Mouse (Mus musculus): ENCODE data around the gene Nuak1. TPM values are rescaled to one million over a fixed set of nuclear protein-coding genes. Genes with fewer than 3 reads are reported as not detected.

The Nuak1 gene
- total RNA-seq, 4 experiments from 2014 or later: 10.1 to 13.6 (median 12.1) TPM

GRCm38 (mm10) chr10:84379366-84379765 is 61.0 kb downstream of the Nuak1 start:
- no peak for DNase-seq

DNA sequence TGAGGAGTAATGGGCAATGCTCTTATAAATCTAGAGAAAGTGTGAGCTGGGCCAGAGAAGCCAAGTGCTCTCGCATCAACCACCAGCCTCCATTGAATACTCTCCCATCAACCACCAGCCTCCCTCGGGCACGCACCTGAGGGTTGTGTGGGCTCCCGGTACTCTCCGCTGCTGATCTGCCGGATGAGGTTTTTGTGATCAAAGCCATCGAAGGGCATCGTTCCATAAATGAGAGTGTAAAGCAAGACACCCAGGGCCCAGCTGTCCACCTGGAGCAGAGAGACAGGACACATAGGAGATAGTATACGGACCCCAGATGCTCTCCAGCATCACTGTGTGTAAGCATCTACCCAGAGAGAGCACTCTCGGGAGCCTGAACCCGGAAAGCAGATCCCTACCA is 62.4 kb downstream of the Nuak1 start:
- no peak for DNase-seq

DNA sequence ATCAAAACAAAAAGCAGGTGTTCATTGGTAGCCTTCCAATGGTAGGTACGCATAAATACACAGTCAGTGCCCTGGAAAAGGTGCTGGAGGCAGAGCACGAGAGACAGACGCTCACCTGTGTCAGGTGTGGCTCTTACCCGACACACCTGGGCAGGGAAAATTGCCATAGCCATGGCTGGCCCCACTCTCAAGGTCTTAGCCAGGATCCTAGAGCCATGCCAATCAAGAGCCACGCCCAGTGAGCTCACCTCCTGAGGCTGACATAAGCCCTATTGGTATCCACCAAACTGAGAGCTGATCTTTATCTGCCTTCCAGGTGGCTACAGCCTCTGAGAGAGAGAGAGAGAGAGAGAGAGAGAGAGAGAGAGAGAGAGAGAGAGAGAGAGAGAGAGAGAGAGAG is 64.1 kb downstream of the Nuak1 start:
- DNase-seq: no peak

- no peak for DNase-seq
Observed at GRCm38 (mm10) chr10:84374996-84375395, 65.4 kb downstream of the Nuak1 start.

- no peak for DNase-seq
Observed at GRCm38 (mm10) chr10:84373476-84373875, 66.9 kb downstream of the Nuak1 start.

DNA sequence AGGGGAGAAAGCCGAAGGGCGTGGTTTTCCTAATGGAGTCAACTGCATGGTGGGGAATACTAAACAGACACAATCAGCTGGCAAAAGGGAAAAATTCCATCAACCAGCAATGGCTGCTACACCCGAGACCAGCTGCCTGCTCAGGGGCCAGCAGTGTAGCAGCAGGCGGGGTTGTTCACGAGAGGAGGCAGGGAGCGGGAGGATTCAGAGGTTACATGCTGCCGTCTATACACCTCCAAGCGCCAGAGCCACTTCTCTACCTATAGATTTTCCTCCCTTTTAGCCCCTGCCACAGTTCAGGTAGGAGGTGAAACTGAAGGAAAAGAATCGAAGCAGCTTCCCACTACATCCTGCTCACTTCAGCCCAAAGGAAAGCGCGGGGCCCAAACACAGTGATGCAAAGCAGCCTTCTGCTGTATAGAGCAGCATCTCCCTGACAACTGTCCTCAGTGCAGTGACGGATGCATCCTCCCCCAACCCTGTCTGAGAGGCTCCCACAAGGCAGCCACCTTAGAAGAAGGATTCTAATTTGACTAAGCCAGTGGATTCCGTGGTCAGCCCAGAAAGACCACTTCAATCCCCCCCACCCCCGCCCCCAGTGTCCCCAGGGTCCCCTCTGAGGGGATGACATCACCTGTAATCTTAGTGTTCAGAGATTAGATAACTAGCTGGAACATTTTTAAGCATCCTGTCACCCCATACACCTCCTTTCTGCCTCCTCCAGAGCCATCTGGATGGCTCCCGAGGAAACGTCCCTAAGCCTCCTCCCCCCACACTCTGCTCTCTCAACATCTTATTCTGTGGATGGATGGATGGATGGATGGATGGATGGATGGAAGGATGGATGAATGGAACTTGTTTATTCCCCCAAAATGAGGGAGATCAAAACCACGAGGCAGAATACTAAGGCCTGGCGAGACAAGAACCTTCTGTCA is 68.0 kb downstream of the Nuak1 start:
- no peak for DNase-seq

DNA sequence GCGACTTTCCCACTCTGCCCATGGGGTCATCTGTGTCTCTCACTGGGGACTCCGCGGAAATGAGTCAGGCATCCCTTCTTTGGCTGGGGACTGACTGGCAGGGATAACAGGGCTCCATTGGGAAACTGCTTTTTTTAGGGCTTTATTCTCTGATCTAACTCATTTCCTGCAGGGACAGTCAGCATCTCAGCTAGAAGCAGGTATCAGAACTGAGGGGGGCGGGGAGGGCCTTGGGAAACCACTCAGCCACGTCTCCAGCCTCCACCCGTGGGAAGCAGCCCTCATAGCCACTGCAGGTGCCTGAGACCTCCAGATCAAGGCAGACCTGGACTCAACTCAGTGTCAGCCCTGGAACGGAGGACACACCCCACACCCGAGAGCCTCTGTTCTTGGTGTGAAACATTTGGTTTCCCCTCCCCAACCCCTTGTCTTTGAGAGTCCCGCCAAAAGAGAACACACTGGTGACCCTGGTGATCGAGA is 68.7 kb downstream of the Nuak1 start:
- DNase-seq: no peak

DNA sequence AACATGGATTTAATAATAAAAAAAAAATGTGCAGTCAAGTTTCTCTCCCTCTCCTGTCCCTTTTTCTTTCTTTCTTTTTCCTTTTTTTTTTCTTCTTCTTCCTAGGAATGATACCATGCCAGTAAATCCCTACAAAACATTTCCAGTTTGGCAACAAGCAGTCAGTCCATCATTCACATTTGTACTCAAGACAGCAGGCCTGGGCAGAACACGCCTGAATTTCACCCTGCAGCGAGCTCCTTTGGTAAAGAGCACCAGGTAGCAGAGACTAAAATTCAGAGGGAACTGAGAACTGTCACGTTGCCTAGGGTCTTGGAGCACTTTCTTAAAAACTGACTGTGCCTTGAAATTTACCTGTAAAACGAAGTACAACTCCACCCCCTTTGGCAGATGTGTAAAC is 69.2 kb downstream of the Nuak1 start:
- DNase-seq: no peak

GRCm38 (mm10) chr10:84369646-84370314 is 70.6 kb downstream of the Nuak1 start:
- no peak for DNase-seq

GRCm38 (mm10) chr10:84368185-84368584 is 72.2 kb downstream of the Nuak1 start:
- no peak for DNase-seq

DNA sequence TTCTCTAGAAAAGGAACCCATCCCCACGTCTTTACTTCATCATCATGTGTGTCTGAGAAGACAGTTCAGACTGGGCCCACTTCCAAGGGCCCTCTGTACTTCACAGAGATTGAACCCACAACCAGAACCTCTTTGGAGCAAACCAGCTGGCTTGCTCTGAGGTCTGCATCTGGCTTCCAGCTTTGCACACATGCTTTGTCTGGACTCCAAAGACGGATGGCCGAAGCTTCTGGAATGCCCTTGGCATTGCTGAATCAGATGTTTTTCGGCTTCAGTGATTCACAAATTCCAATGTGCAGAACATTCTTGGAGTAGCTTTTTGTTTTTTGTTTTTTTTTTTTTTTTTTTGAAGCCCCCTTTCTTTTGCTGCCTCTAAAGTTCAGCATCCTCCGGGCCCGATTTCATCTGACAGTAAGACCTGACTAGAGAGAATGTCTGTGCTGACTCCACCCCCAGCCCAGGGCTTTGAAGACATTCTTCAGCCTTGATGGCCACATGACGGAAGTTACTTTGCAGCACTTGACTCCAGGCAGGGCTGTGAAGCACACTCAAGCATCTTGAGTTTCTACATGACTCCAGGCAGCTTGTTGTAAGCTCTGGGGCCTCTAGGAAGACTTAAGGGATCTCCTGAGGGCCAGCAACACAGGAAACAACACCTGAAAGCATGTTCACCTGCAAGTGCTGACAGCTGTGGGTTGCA is 75.1 kb downstream of the Nuak1 start:
- DNase-seq: peak; percentile 51

- DNase-seq: no peak
Observed at GRCm38 (mm10) chr10:84363833-84364232, 76.6 kb downstream of the Nuak1 start.

DNA sequence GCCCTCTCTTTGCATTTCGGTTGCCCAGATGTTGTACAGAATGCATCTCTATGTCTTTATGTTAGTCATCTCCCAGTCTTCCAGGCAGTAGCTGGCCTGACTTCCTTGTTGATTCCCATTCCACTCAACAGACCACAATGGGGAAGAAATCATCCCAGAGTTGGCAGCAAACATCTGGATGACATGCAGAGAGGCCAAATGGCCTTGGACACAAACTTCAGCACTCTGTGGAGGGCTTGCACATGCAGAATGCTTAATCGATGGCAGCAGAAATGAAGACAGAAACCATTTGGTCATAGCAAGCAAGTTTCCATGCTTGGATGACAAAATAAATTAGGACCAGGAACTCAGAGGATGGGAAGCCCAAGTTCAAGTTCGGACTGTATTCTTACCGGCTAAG is 79.4 kb downstream of the Nuak1 start:
- no peak for DNase-seq

- no peak for DNase-seq
Observed at GRCm38 (mm10) chr10:84360391-84360790, 80.0 kb downstream of the Nuak1 start.

DNA sequence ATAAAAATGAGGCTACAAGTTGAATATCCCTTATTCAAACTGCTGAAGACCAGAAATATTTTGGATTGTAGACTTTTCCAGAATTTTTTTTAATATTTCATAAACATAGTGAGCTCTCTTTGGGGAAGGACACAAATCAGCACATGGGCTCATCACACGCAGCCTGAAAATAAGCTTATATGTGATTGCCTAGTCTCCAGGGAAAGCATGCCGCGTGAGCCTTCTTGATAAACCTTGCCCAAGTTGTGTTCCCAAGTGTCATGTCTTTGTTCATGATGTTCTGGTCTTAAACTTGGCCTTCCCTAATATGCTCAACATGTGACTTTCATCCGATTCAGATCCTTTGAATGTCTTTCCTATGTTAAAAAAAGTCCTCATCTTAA is 81.7 kb downstream of the Nuak1 start:
- no peak for DNase-seq

DNA sequence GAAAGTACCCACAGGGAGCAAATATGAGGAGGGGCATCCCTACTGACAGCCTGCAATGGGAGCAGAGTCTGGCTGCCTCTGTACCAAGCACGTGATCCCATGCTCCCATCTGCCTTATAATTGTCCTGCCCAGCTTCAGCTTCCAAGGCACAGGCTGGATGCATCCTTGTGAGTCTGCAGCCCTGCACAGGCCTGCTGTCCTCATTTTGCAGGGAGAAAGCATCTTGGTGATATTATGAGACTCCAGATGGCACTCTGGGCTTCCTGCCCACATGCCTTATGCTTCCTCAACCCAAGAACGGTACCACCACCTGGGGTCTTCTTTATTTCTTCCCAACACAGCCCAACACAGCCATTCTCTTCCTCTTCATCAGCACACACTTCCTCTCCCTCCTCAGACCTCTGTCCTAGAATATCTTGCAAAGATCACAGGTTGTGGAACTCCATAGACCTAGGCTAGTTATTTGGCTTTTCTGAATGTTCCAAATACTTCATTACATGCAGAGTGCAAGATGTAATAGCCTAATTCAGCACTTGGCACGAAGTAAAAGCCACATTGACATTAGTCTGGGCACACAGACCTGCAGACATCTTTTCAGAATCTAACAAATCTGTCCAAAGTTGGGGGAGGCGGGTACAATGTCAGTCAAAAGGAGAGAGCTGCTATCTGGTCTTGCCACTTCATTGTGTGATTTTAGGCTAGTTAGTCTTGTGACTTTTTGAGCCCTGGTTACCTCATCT is 82.2 kb downstream of the Nuak1 start:
- DNase-seq: no peak

DNA sequence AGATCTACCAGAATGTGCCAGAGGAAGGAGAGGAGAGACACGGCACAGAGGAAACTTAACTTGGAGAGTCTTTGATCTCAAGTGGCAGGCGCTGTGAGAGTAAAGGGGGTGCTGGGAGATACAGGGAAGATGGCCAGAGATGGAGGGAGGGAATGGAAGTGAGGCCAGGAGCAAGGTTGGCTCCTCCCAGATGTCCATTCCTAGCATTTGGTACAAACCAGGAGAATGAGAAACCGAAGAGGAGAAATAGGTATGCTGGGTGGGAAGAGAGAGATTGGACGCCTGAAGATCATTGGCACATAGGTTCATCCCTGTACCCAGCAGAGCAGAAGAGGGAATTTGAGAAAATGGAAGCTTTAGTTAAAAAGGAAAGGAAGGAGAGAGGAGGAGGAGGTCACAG is 82.8 kb downstream of the Nuak1 start:
- DNase-seq: no peak

DNA sequence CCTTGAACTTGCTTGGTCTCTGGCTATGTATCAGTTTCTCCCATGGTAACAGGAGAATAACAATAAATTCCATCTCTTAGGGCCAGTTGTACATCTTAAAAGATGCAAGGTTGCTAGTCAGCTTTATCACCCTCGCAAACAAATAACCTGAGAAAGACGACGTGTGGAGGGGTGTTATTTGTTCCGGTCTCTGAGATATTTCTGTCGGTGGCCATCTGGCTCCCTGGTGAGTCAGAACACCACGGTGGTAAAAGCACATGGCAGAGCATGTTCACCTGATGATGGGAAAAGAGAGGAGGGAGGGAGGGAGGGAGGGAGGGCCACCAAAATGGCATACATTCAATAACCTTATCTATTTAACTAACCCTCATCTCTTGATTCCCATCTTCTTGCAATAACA is 86.1 kb downstream of the Nuak1 start:
- no peak for DNase-seq

DNA sequence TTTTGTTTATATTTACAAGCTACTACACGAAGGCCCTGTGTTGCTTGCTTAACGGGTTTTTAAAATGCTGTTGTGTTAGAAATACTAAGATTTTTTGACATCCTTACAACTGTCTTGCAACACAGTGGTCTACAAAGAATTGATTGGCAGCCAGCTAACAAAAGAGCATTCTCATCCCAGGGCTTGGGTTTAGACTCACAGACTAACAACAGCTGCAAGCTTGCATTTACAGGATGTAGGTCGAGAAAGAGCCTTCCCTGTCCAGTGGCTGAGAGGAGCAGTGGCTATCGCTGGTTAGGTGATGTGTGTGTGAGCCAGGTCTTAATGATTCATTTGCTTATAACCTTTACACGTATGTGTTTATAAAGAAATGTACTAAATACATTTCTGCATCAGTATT is 94.7 kb downstream of the Nuak1 start:
- DNase-seq: no peak

DNA sequence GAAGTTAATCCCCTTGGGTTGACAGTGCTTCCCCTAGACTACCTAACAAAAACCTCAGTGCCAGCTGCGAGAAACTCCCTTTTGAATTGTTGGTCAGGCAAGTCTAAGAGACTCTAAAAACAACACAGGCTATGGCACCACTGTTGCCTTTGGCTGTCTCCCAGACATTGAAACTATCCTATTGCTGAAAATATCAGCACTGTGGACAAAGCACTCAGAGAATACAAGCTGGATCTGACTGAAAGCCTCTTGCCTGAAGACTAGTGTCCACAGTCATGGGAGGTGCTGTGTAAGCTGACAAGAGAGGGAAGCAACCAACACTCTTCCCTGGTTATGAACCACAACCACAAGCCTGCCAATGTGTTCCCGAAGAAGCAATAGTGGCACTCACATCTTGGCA is 96.9 kb downstream of the Nuak1 start:
- DNase-seq: no peak

DNA sequence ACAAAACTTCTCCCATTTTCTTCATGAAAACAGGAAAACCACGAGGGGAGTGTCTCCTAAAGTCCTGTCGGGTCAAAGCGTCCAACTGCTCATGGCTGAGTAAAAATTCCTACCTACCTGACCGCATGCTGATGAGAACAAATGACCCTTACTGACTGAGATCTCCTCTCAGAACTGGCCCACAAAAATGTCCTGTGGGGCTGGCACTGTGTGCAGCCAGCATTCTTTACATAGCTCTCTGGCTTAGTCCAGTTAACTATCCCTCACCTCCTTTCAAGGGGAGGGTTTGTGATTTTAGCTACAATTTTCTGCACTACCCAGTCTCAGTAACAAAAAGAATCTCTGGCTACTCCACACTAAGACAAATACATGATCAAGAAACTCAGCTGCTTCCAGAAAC is 100.9 kb downstream of the Nuak1 start:
- no peak for DNase-seq

DNA sequence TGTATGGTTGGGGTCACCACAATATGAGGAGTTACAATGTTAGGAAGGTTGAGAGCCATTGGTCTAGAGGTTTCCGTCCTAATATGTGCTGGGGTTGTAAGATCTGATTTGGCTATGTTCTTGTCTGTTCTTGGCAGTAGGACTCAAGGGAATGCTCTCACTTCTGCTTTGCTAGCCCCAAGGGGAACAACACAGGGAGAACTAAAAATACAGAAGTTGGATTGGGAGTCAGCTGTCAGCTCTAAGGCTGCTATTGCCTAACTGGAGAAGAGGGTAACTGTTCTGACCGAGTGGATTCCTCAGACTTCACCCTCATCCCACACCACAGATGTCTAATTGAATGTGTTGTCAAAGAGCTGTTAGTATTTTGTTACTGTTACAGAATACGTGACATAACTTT is 101.6 kb downstream of the Nuak1 start:
- no peak for DNase-seq

DNA sequence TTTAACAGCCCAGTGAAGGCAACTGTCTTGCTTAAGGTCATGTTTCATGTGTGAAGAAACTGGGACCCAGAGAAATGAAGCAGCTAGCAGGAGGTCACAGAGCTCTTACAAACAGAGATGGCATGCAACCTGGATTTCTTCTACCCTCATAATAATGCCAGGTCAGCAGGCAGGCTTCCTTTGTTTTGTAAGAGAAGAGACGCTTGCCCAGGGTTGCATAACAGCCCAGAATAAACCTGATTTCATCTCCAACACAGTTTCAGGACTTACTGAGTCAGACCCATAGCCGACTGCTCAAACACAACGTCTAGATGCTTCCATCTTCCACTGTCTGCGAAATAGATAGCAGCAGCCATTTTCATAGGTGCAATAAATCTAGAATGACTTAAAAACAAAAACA is 105.0 kb downstream of the Nuak1 start:
- DNase-seq: peak; percentile 18

Data from adrenal gland, adult 8-10 months (tissue).